Mouse (Mus musculus) lung, postnatal 0 days (tissue): ENCODE results near the gene Kdelc1. TPM values are rescaled to one million over a fixed set of nuclear protein-coding genes. Genes with fewer than 3 reads are reported as not detected.
A peak's percentile ranks its signal among the peaks of the same experiment; 100 is the strongest.

Source experiments
- ATAC-seq: fragments of 200-750 bp; cut with Nextera tagmentation; 2 replicates; pipeline ENCODE4 v1.8.0; 2017; ENCODE audit warnings: moderate library complexity
- DNase-seq: peaks from one replicate; pipeline ENCODE4 v3.0.0-alpha.2; 2016; ENCODE audit warnings: low spot score
- H3K27ac ChIP-seq: fragments of 300-500 bp; sonication (generic); 2 replicates; pipeline ENCODE4 v1.5.1; 2014; ENCODE audit warnings: antibody characterized with exemption, mild to moderate bottlenecking, low read length, mixed read lengths
- H3K27me3 ChIP-seq: fragments of 300-500 bp; sonication (generic); replicated peaks from 2 replicates; pipeline ENCODE4 v1.6.1; 2014; ENCODE audit warnings: low read length, mixed read lengths; ENCODE audit not compliant: insufficient read depth
- H3K36me3 ChIP-seq: fragments of 300-500 bp; sonication (generic); 2 replicates; pipeline ENCODE4 v1.6.1; 2014; ENCODE audit warnings: low read length, mixed read lengths; ENCODE audit not compliant: insufficient read depth
- H3K4me1 ChIP-seq: fragments of 300-500 bp; sonication (generic); 2 replicates; pipeline ENCODE4 v1.6.1; 2014; ENCODE audit warnings: antibody characterized with exemption, low read depth, low read length, mixed read lengths; ENCODE audit not compliant: insufficient read depth
- H3K4me2 ChIP-seq: fragments of 300-500 bp; sonication (generic); replicated peaks from 2 replicates; pipeline ENCODE4 v1.6.1; 2014; ENCODE audit warnings: low read depth, mild to moderate bottlenecking, low read length, moderate library complexity, mixed read lengths
- H3K4me3 ChIP-seq: fragments of 300-500 bp; sonication (generic); 2 replicates; pipeline ENCODE4 v1.5.1; 2014; ENCODE audit warnings: low read depth, low read length
- H3K9ac ChIP-seq: fragments of 300-500 bp; sonication (generic); replicated peaks from 2 replicates; pipeline ENCODE4 v1.6.1; 2014; ENCODE audit warnings: low read depth, mild to moderate bottlenecking
- H3K9me3 ChIP-seq: fragments of 300-500 bp; sonication (generic); 2 replicates; pipeline ENCODE4 v1.6.1; 2016; ENCODE audit warnings: low read length, mixed read lengths
- CTCF ChIP-seq: IDR thresholded peaks from 2 replicates; pipeline ENCODE4 v1.5.1; 2016; ENCODE audit warnings: antibody characterized with exemption, mild to moderate bottlenecking
- EP300 ChIP-seq: IDR thresholded peaks from 2 replicates; pipeline ENCODE4 v1.6.1; 2016; ENCODE audit warnings: antibody characterized with exemption, mild to moderate bottlenecking, control low read depth
- WGBS: fragments of 180-500 bp; shearing (Covaris S2); extraction: QIAGEN DNeasy Blood & Tissue Kit; methylation state at CpG from one replicate; pipeline ENCODE4 v1.1.7; 2014; 5-methylcytosine and 5-hydroxymethylcytosine counted together
- polyA plus RNA-seq: library from polyadenylated mRNA; unstranded; fragments of >200 nt; fragmentation: Nextera tagmentation; extraction: Ambion mirVana; gene quantifications from 2 replicates; pipeline ENCODE4 v1.2.1, GENCODE M21; 2015

Kdelc1 gene
- polyA plus RNA-seq, 1 experiment from 2014 or later: 26.5 TPM

DNA sequence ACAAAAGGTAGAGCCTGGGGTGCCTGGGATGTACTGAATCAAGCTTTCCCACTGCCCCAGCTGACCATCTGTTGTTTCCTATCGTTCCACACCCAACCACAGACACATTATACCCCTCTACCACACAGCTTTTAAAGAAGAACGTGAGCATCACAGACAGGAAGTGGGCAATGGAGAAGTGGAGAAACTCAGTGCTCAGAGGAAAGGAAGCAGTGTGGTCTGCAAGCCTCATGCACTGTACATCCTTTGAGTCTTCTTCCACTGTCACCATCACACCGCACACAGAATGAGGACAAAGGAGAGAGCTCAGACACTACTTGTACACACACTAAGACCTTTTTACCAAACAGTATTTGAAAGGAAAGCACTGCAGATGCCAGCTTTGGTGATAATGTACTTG is 3.6 kb upstream of the Kdelc1 start:
- Histone ChIP-seq H3K36me3 (no peaks in the 10 kb centered on the region), H3K4me1 (peaks cover 5% of the 10 kb centered on the region; the same call in 1 of the 2 replicates), H3K4me2 (no peak overlapping the region), H3K27me3 (no peaks in the 10 kb centered on the region), H3K27ac (no peak overlapping the region), H3K9ac (no peak overlapping the region), H3K4me3 (no peak overlapping the region), H3K9me3 (no peaks in the 10 kb centered on the region)
- 74% methylated on average over 3 of the region's 3 CpGs for WGBS
- TF ChIP-seq EP300 (no peak), CTCF (no peak)
- no peak for ATAC-seq
- no peak for DNase-seq

DNA sequence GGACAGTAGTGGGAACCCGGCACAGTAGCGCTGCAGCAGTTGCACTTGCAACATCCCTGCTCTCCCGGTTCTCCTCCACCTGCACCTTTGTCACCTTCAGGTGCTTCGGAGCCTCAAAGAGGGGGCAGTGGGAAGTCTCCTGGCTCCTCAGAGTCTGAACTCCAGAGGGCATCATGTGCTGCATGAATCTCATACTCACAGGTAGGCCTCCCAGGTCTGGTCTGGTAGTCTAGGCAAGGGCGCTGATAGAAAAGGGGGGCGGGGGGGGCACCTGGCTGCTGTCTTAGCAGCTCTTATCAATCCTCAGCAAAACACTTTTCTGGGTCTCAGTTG is 1.4 kb upstream of the Kdelc1 start:
- ATAC-seq: no peak

DNA sequence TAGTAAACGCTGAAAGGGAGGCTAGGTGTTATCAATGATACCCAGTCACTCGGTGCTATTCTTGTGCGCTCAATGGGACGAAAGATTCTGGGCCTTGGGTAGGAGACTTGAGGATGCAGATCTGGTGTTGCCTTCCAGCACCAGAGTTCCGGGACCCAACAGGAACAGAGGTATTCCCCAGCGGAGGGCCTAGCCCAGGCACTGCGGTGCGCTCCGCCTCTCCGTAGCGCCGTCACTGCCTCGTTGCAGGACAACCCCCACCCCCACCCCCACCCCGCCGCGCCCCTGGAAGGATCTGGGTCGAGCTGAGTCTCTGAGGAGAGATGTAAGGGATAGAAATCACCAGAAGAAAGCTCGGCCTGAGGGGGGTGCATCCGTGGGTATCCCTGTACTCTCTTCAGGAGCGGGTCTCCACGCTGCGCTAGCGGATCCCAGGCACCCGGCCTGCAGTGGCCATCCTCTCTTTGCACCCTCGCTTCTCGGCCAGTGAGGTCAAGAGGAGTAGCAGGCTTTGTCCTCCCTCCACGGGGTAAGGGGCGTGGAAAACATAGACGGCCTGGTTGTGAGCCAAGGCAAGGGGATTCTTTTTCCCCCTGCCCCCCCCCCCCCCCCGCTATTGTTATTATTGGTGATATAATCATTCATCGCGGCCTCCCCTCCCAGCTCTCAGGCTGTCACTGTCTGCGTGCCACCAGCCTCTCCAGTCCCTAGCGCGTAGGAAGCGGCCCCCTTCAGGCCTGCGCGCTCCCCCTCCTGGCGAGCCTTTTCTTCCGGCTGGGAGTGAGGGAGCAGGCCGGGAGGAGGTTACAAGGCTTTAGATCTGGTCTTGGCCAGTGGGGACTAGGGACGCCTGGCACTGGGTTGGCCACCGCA is 829 bp upstream of the Kdelc1 start:
- Histone ChIP-seq H3K4me2 (peak overlapping the region; percentile 77), H3K9me3 (no peaks in the 10 kb centered on the region), H3K4me3 (peak overlapping the region; percentile 63), H3K4me1 (peaks cover 5% of the 10 kb centered on the region; the same call in 1 of the 2 replicates), H3K9ac (peak overlapping the region; percentile 62), H3K27me3 (no peaks in the 10 kb centered on the region), H3K27ac (peak overlapping the region; percentile 93), H3K36me3 (no peaks in the 10 kb centered on the region)
- peak; percentile 95 for DNase-seq
- TF ChIP-seq CTCF: peak; percentile 78
- no peak for TF ChIP-seq EP300
- peak; percentile 88 for ATAC-seq
- under 1% methylated on average over 31 of the region's 43 CpGs for WGBS

More for the DNA sequence above, 1.4 kb upstream of the Kdelc1 start:
- 7% methylated on average over 6 of the region's 6 CpGs for WGBS
- Histone ChIP-seq H3K9me3 (no peaks in the 10 kb centered on the region), H3K4me2 (peak overlapping the region; percentile 77), H3K4me1 (peaks cover 5% of the 10 kb centered on the region; the same call in 1 of the 2 replicates), H3K27me3 (no peaks in the 10 kb centered on the region), H3K27ac (peak overlapping the region; percentile 93), H3K4me3 (peak overlapping the region; percentile 63), H3K36me3 (no peaks in the 10 kb centered on the region), H3K9ac (peak overlapping the region; percentile 62; the same call in 1 of the 2 replicates)
- TF ChIP-seq EP300 (no peak), CTCF (no peak)
- no peak for DNase-seq

DNA sequence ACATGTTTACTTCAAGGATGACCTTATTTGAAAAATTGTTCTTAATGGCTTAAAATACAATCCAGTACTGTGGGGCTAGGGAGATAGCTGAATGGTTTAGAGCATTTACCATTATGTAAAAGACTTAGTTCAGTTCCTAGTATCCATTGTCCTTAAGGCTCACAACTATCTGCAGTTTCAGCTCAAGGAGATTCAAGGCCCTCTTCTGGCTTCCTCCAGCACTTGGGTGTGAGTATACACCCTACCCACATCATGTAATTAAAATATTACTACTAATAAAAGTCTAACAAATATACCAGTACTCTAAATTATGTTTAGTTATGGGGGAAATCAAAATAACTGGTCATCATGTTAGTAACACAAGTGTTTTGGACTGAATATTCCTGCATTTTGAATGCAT is 1.0 kb downstream of the Kdelc1 start:
- Histone ChIP-seq H3K4me2 (no peak overlapping the region), H3K9ac (no peak overlapping the region), H3K4me1 (peaks cover 5% of the 10 kb centered on the region; the same call in 1 of the 2 replicates), H3K36me3 (no peaks in the 10 kb centered on the region; the same call in 1 of the 2 replicates), H3K27ac (no peak overlapping the region), H3K4me3 (no peak overlapping the region), H3K27me3 (no peaks in the 10 kb centered on the region), H3K9me3 (no peaks in the 10 kb centered on the region)
- DNase-seq (no peak), ATAC-seq (no peak)
- TF ChIP-seq CTCF (no peak), EP300 (no peak)

DNA sequence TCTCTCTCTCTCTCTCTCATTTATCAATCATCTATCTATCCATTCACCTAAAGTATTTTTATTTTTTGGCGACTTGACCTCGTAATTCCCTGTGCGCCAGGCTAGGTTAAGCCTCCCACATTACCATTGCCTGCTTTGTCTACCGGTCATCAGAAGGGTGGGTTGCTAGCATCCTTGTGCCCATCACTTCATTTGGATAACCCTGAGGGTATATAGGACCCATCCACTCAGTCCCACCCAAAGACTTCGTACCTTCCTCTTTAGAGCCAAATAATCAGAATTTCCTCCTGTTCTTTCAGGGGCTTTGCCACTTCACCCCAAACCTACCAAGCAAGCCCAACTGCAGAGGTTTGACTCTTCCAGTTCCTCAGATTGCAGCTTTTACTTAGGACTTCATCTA is 15.7 kb downstream of the Kdelc1 start:
- Histone ChIP-seq H3K4me2 (peak overlapping the region; percentile 63), H3K27me3 (no peaks in the 10 kb centered on the region), H3K4me3 (no peak overlapping the region), H3K9me3 (no peaks in the 10 kb centered on the region), H3K27ac (no peak overlapping the region), H3K36me3 (0 out of 2 replicates have a peak, but pooled peaks cover 6% of the 10 kb centered on the region), H3K9ac (no peak overlapping the region), H3K4me1 (no peaks in the 10 kb centered on the region)
- DNase-seq (no peak), ATAC-seq (no peak)
- WGBS: 15% methylated on average over 5 of the region's 5 CpGs
- no peak for TF ChIP-seq EP300
- TF ChIP-seq CTCF: no peak

DNA sequence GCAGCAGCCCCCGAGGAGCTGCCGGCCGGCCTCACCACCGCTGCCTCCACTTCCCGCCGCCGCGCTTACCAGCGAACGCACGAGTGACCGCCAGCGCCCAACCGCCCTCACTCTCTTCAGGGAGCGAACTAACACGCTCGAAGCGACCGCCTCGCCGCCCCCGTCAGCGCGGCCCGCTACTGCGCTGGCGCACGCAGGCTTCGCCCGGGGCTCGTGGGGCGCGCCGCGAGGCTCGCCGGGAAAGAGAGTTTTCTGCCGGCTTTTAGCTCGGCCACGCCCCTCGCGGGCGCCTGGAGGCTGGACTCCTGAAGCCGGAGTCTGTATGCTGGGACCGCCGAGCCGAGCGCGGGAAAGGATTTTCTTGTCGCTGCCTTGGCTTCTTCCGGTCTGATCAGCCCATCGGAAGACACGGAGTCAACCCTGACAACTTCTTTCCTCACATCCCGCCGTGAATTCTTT is 16.3 kb downstream of the Kdelc1 start, which contains the start of gene Tex30:
Tex30 (minus strand) TSS at position 183 of the 459 bp plus-strand sequence.
- TF ChIP-seq CTCF (no peak), EP300 (no peak)
- no peaks in the 10 kb centered on the region for H3K9me3 ChIP-seq

More for the DNA sequence above, 16.3 kb downstream of the Kdelc1 start, which contains the start of gene Tex30:
- Histone ChIP-seq H3K27me3 (no peaks in the 10 kb centered on the region), H3K27ac (peak within 1 kb of the TSS; percentile 81), H3K4me2 (peak within 1 kb of the TSS; percentile 63), H3K36me3 (0 out of 2 replicates have a peak, but pooled peaks cover under 1% of the 10 kb centered on the region), H3K4me1 (no peaks in the 10 kb centered on the region), H3K9ac (peak within 1 kb of the TSS; percentile 46), H3K4me3 (peak within 1 kb of the TSS; percentile 68)
- 2% methylated on average over 52 of the region's 55 CpGs for WGBS
- DNase-seq (peak; percentile 97), ATAC-seq (peak; percentile 98)
